Mouse (Mus musculus) heart, adult 8-10 months (tissue): ENCODE data around the gene Shank1. TPM values are rescaled to one million over a fixed set of nuclear protein-coding genes. Genes with fewer than 3 reads are reported as not detected.

Experiments used
- DNase-seq: peaks from one replicate; pipeline ENCODE4 v3.0.0; 2022; ENCODE audit warnings: low spot score
- total RNA-seq, 4 experiments: library from RNA; stranded (reverse); gene quantifications; 2 replicates each; pipeline ENCODE4 v1.2.4; 2022

Gene Shank1
- total RNA-seq, 4 experiments from 2014 or later, result 1.8 to 4.7 (median 3.3) TPM

GRCm38 (mm10) chr7:44304775-44305641, 5.0 kb upstream of the Shank1 start:
- peak; percentile 94 for DNase-seq

DNA sequence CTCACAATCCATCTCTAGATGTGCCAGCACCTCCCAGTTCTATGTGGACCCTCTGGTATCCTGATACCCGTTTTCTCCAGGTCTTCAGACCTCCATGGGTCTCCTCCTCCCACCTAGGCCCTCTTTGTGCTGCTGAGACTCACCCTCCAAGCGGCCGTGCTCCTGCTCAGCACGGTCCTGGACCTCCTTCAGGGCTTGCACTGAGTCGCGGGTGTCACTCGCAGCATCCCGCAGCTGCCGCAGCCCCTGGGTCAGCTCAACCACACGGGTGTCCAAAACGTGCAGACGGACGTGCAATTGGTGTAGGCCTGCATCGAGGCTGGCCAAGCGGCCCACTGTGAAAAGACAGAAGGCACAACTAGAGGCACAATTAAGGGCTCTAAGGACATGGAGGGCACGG, 4.4 kb upstream of the Shank1 start:
- no peak for DNase-seq

DNA sequence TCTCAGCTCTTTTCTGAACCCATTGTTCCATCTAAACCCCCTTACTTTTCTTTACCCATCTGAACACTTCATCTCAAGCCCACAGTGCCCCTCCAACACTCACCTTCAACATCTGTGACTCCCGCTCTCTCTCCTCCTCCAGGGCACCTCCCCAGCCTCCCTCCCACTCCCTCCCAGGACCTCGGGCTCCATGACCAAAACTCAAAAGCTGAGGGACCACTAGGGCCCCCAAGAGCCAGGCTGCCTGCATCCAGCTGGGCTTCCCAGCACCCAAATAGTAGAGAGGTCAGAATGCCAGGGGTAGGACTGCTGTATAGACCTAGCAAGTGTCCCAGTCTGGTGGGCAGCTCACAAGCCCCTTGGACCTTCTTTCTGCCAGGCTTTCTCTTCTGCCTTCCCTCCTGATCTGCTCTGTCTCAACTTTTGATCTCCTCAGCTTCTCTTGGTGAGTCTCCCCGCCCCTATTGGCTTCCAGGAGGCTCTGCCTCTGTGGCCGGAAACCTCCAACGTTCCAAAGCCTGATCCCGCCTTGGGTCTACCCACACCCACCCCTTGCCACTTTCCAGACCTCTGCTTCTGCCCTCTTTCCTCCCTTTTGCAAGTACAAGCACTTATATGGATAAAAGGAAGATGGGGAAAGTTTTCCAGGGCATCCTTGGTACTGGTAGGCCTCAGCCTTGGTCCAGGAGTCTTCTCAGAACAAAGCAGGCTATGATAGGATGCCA, 3.4 kb upstream of the Shank1 start, which contains the start of gene Clec11a:
Gene Clec11a, minus strand, starts transcription at position 387 of the 725 bp plus-strand sequence.
- no peak for DNase-seq

DNA sequence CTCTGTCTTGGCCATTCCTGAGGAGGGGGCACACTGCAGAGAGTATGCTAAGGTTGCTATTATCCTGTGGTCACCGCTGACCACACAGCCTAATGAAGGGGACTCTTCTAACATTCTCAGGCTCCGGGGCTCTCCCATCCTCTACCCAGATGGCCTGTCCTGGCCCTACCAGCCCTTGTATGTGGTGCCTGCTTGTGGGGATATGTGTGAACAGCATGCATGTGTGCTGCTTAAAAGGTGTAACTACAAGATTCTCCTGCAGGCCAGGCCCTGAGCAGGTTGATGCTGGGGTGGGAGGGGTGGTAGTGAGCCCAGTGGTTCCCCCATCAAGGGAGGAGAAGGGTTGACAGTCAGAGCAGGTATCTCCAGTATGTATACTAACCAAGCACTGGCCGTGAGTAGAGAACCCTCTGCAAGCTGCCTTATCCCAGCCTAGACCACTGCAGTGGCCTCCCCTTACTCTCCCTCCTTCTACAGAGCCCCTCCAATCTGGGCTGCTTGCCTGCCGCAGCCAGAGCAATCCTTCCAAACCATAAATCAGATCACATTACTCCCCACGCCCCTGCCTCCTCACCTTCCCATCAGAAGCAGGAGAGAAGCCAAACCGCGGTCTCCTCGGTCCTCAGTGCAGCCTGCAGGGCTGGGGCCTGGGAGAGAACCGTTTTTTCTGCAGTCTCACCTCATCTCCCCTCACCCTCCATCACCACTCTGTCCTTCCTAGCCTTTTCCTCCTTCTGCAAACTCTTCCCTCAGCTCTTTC, 2.6 kb upstream of the Shank1 start:
- no peak for DNase-seq

GRCm38 (mm10) chr7:44310285-44310877, 328 bp downstream of the Shank1 start:
- no peak for DNase-seq

DNA sequence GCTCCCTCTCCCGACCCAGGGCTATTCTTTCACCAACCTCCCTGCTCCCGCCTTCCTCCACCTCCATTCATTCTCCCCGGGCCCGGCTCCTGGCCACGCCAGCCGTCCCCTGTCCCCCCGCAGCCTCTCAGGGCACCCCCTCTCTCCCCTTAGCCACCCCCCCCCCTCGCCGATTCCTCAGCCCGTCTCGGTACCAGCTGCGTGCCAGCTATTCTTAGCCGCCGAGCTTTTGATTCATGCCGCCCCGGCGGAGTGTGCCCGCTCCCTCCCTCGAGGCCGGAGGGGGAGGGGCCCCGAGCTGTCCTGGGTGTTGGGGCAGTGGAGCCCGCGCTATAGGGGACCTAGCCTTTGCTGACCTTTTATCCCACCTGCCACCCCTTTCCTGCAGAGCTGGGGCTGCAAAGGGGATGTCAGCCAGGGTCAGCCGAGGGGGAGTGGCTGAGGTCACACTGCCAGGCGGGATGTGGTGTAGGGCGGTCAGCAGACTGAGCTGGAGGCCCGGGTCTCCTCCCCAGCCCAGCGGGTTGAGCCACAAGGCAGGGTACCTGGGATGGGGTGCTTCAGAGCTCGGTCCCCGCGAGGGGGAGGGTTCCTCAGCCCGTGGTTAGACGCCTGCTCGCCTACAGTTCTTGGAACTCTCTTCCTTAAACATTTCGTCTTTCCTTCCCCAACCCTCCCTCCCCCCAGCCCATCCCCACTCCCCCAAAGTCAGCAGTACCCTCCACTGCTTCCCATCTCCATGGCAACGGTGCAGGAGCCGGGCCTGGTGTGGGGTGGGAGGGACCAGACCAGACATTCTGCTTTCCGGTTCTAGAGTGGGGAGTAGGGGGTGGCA, 1.0 kb downstream of the Shank1 start:
- no peak for DNase-seq

DNA sequence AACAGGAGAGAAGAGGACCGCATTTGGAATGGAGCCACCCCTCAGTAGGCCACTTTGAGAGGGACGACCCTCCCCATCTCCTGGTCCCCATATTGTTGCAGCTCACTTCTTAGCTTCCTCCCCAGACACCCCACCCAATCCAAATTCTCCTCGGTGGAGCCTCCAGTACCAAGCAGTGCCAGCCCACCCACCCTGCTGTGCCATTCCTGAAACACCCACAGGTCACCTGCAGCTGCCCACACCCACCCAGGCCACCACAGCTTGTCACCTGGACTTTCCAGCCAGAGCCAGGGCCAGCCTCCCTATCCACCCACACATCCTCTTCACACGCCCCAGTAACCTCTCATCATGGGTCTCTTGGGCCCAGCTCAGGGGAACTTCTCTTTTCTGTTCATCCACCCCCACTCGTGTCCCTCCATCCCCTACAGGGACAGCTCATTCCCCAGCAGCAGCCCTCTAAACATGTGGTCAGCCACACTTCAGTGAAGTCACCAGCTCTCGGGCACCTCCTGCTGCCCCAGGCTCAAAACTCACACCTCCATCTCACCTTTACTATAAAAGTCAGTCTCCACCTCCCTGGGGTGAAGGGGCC, 1.8 kb downstream of the Shank1 start:
- no peak for DNase-seq

DNA sequence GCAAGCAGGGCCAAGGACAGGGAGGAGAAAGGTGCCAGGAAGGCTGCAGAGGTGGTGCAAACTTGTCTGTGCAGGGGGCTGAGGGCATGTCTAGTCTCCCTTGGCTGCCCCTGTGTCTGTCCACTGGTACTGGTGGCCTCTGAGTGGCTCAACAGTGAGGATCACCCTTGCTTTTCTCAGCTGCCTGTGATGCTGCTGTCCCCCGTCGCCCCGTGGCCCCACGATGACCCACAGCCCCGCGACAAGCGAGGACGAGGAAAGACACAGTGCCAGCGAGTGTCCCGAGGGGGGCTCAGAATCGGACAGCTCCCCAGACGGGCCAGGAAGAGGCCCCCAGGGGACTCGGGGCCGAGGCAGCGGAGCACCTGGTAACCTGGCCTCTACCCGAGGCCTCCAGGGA, 2.4 kb downstream of the Shank1 start:
- DNase-seq, result no peak

- no peak for DNase-seq
Measured at GRCm38 (mm10) chr7:44317913-44318312, 7.9 kb downstream of the Shank1 start.

DNA sequence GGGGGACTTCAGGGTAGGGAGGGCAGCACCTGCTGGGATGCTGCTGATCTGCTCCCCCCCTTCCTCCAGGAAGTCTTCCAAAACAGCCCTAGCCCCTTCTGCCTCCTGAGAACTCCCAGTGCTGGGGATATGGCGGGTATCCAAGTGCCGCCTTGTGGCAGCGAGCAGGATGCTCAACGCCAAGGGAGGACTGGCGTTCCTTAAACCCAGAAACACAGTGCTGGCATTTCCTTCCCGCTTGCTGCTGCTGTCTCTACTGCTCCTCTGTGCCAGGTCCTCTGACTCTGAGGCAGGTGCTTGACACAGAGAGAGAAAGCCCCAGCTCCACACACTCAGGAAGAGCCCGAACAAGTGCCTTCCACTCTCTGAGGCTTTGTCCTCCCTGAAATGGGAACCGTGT, 10.8 kb downstream of the Shank1 start:
- DNase-seq, result no peak

DNA sequence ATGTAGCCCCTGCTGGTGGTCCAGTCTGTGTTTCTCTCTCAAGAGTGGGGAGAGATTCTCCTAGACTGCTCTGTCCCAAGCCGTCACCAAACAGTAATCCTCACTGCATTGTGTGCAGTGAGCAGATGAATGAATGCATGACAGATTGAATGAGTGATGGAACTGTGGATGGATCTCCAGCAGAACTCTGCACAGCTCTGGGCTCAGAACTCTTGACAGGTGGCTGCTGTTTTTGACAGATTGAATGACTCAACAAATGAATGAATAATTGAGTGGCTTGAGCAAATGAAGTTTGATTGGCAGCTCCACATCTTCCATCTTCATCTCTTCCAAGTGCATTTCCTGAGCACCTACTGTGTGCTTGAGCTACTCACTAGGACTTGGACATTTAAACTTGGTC, 12.2 kb downstream of the Shank1 start:
- no peak for DNase-seq

DNA sequence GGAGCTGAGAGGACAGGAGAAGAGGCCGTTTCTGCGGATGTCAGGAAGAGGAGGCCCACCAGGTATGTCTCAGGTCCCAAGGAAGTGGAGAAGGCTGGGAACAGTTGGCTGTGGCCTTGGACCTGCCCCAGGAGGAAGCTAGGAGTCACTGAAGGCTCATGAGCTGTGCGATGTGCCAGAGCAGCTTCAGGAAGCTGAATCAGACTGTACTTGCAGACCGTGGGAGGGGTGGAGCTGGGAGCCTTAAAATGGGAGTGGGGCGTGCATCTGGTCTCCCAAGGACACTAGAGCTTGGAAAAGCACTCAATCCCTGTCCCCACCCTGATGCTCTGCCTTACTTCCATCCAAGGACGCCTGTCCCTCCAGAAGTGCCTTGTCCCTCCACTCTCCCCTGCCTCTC, 16.6 kb downstream of the Shank1 start:
- DNase-seq, result no peak

GRCm38 (mm10) chr7:44332336-44332735, 22.3 kb downstream of the Shank1 start:
- DNase-seq, result no peak

DNA sequence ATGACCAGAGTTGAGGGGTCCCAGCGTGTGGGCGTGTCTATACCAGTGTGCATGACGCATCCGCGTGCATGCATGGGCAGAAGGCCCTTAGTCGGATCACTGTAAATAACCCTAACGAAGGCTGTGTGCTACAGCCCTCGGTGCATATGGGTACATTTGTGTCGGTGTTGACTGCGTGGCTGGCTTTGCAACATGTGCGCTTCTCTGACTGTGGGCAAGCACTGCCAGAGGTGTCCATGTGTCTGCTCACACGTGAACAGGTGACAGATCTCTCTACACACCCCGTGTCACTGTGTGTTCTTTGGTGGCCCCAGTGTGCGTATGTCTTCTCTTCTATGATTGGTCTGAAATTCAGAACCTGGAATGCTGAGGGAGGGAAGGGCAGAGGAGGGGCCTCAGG, 24.1 kb downstream of the Shank1 start:
- DNase-seq, result no peak

DNA sequence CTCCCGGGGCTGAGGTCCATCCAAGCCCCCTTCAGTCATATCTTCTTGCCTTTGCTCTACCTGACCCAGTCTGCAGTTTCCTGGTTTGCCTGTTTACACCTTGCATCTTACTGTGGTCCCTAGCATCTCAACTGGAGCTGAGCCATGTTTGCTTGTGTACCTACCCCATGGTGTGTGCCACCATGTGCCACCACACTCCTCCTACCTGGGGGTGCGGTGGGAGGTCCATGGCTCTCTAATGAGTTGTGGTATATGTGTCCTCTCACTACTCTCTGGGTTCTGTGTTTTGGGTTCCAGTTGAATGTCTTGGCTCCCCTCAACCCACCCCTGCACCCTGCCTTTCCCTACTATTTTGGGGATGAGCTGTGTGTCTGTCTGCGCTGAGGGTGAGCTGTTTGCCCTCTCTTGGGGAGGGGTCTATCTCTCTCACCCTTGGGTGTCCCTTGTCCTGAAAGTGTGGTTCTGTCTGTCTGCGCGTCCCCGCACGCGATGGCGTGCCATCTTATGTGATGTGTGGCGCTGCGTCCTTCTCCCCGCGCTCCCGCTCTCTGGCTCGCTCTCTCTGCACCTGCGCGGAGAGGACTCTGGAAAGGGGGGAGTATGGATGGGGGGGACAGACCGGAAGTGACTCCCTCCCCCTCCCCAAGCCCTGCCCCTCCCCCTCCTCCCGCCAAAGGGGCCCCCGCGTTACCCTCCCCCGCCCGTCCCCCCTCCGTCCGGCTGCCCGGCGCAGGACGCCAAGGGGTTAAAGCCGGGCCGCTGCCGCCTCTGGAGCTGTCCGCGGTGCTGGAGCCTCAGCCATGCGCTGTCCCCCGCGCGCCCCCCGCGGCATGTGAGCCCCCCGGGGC, 25.2 kb downstream of the Shank1 start:
- no peak for DNase-seq

DNA sequence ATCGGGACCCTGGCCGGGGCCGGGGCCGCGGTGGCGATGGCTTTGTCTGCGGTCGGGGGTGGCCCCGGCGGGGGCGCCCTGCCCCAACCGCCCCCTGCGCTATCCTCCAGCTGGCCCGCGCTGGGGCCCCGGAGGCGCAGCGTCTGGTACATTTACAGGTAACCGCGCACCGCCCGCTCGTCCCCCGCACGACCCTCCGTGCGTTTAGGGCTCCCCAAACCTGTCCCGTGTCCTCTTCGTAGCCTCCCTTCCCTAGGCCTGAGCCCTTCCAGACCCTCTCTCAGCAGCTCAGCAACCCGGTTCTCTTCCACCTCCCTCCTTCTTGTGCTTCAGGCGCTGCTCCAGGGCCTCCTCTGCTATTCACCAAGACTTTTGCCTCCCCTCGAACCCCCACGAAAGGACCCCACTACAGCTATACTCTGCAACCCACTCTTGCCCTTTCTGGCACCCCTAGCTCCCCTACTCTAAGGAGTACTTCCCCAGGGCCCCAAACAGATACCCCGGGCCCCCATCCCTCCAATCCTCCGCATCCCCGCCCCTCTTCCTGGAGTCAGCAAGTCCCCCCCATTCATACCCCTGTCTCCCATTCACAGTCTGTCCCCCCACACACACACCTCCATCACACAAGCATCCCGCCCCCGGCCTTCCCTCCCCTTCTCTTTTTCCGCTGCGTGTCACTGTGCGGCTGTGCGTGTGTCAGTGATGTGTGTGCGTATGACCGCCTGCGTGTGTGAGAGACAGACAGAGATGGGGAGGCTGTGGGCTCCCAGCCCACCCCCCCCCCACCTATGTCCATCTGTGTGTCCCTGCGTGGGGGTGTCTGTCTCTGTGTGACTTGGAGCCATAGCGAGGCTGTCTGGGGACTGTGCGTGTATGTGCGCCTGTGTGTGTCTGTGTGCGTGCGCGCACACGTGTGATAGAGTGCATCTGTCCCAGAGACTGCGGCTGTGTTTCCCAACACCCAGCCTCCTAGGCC, 26.3 kb downstream of the Shank1 start:
- DNase-seq, result no peak

DNA sequence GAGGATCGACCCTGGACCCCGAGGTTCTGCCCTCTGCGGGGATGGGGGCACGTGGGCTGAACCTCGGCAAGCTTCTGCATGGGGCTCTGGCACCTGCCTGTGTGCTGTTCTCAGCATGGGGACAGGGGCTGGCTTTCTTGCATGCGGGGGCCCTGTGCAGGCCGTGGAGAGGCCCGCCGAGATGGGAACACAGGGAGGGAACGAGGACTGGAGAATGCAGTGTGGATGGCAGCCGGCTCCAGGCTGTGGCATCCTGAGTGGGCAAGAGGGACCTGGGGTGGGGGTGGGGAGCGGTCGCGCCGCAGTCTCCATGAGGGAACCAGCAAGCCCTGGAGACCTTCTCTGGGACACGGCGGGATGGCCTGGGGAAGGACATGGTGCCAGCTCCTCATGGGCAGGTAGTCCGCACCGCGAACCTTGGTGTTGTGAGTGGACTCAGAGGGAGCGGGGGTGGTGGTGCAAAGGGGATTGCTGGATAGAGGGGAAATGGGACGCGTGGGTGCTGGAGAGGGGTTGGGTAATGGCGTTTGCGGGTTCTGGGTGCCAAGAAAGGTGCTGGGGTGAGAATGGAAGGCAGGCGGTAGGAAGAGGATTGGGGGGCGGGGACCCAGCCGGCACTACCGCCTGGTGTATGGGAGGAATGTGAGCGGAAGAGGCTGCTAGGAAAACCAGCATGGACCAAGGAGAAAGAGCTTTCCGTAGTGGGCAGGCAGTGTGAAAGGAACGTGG, 27.2 kb downstream of the Shank1 start:
- no peak for DNase-seq

- DNase-seq, result no peak
Measured at GRCm38 (mm10) chr7:44340226-44340625, 30.2 kb downstream of the Shank1 start.
